Mouse (Mus musculus): ENCODE results near the gene Hoxd3.
A peak's percentile ranks its signal among the peaks of the same experiment; 100 is the strongest.

Gene Hoxd3

GRCm38 (mm10) chr2:74692808-74693431 lies 18.8 kb upstream of the Hoxd3 start:
- DNase-seq (ENCODE audit: low spot score) = no peak

DNA sequence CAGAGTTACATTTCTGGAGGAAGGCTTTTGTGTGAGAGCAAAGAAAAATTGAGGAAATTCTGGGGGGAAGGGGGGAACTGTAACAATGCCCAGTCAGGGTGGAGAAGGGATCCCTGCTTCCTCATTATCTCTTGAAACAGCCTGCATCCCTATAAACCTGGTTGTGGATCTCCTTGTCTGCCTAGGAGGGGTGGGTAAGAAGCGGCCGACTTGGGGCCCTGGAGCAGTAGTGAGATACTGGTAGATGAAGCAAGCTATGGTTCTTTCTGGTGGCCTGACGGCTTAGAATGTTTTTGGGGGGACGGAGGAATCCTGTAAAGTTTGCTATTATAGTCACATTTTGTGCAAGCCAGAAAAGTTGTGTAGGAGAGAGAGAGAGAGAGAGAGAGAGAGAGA lies 18.3 kb upstream of the Hoxd3 start:
- no peak for DNase-seq (ENCODE audit: low spot score)

DNA sequence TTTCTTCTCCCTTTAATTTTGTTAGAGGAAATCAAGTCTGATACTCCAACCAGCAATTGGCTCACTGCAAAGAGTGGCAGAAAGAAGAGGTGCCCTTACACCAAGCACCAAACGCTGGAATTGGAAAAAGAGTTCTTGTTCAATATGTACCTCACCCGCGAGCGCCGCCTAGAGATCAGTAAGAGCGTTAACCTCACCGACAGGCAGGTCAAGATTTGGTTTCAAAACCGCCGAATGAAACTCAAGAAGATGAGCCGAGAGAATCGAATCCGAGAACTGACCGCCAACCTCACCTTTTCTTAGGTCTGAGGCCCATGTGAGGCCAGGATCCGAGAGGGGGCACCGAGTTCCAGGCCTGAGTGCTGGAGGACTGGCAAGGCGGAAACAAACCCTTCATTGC lies 17.7 kb upstream of the Hoxd3 start:
- no peak for DNase-seq (ENCODE audit: low spot score)

DNA sequence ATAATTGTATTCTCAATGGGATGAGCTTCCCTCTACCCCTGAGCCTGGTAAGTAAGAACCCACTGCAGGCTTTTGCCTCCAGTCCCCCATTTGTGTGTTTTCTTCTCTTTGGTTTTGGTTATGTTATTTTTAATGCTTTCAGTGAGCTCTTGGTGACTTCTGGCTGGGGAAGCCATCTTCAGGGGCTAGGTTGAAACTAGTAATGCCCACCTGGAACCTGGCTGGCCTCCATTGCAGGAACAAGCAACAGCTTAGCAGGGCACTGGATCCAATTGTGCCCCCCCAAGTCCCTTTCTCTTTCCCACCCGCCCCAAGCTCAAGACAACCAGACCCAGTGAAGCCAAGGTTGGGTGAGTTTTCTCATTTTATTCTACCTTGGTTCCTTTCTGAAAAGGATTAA lies 16.3 kb upstream of the Hoxd3 start:
- DNase-seq (ENCODE audit: low spot score) = no peak

DNA sequence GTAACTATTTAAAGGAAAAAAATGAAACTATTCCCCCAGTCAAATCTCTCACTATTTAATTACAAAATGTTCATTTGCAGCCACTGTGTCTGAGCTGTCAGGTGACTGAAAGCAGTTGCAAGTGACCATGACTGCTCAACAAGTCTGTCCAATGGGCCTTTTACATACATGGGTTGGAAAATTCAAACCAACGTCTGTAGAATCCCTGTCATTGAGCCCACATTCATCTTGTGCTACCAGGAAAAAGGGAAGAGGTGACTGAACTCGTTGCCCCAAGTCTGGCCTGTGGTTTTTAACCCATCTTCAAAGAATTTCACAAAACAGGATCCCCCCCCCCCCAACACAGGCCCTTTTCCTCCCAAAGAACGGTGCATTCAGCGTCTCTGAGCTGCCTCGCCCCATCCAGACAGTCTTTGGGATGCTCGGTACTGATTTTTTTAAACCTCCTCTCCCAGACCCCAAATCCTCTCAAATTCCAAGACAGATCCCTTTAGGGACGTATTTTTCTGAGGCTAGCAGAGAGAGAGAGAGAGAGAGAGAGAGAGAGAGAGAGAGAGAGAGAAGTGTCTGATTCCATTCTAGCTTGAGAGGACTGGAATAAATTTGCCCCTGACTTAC lies 15.8 kb upstream of the Hoxd3 start:
- DNase-seq (ENCODE audit: low spot score) = no peak

GRCm38 (mm10) chr2:74696442-74697335 lies 15.0 kb upstream of the Hoxd3 start:
- DNase-seq (ENCODE audit: low spot score) = no peak

DNA sequence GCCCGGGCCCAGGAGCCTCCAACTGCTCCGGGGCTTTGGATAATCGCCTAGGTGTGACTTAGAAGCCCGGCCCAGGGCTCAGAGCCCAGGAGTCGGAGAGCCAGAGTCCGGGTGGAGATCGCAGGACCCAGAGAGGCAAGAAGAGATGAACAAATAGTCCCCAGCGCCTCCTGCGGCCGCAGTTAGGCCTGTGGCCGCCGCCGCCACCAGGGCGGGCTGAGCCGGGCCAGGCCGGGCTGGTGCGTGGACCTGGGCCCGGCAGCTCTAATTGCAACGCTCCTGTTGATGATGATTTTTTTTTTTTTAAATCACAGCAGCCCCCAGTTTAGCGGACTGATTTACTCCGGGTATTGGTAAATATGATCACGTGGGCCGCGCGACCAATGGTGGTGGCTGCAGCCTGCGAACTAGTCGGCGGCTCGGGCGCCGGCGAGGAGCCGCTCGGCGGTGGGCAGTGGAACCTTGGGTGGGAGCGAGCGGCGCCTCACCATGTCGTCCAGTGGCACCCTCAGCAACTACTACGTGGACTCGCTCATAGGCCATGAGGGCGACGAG lies 14.1 kb upstream of the Hoxd3 start, which contains the start of gene Hoxd9:
Gene Hoxd9, plus strand, starts transcription at position 161 of the 555 bp plus-strand sequence.
- DNase-seq (ENCODE audit: low spot score) = no peak

- DNase-seq (ENCODE audit: low spot score) = no peak
Observed at GRCm38 (mm10) chr2:74698201-74699052, 13.3 kb upstream of the Hoxd3 start.

- DNase-seq (ENCODE audit: low spot score) = no peak
Observed at GRCm38 (mm10) chr2:74699053-74699430, 12.7 kb upstream of the Hoxd3 start.

GRCm38 (mm10) chr2:74699664-74700545 lies 11.8 kb upstream of the Hoxd3 start:
- DNase-seq (ENCODE audit: low spot score) = no peak

- no peak for DNase-seq (ENCODE audit: low spot score)
Observed at GRCm38 (mm10) chr2:74700546-74701112, 11.1 kb upstream of the Hoxd3 start.

- peak; percentile 89 for DNase-seq (ENCODE audit: low spot score)
Observed at GRCm38 (mm10) chr2:74701949-74702819, 9.5 kb upstream of the Hoxd3 start.

GRCm38 (mm10) chr2:74702820-74703219 lies 8.9 kb upstream of the Hoxd3 start:
- no peak for DNase-seq (ENCODE audit: low spot score)

DNA sequence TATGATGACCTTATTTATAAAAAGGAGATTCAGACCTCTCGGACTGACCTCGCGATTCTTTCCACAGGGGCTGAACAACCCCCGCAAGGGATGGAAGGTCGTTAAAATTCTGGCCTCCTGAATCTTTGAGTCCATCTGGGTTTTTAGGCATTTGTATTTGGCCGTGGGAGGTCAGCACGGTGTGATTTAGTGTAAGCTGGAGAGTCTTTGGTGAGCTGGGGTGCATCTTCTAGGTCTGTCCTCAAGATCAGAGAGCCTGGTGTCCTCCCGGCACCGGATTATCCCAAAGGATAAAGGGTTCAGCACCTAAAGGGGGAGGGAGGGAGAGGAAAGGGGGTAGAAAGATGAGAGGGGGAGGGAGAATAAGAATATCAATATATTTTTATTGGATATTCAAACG lies 8.4 kb upstream of the Hoxd3 start:
- no peak for DNase-seq (ENCODE audit: low spot score)

- DNase-seq (ENCODE audit: low spot score) = no peak
Observed at GRCm38 (mm10) chr2:74703720-74704392, 7.9 kb upstream of the Hoxd3 start.

- DNase-seq (ENCODE audit: low spot score) = peak; percentile 71
Observed at GRCm38 (mm10) chr2:74704393-74704998, 7.2 kb upstream of the Hoxd3 start, which contains the start of gene Hoxd8. Gene Hoxd8 (plus strand): TSS chr2:74704615.

DNA sequence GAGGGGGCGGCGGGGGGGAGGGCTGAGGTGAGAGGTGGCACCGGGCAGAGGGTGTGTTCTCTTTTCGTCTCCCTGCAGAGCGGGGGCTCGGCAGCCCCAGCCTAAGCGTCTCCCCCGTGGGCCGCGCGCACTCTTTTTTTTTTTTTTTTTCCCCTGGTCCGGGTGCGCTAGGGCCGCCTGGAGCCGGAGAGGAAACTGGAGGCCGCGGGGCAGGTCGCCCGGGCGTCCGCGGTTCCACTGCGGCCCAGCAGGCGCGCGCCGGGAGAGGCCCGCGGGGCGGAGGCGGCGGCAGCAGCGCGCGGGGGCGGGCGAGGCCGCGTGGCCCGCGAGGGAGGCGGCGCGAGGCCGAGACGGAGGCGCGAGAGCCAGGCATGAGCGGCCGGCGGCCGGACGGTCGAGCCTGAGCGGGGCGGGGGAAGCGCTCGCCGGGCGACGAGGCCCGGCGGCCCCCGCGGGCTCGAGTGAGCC lies 6.7 kb upstream of the Hoxd3 start:
- DNase-seq (ENCODE audit: low spot score) = no peak

DNA sequence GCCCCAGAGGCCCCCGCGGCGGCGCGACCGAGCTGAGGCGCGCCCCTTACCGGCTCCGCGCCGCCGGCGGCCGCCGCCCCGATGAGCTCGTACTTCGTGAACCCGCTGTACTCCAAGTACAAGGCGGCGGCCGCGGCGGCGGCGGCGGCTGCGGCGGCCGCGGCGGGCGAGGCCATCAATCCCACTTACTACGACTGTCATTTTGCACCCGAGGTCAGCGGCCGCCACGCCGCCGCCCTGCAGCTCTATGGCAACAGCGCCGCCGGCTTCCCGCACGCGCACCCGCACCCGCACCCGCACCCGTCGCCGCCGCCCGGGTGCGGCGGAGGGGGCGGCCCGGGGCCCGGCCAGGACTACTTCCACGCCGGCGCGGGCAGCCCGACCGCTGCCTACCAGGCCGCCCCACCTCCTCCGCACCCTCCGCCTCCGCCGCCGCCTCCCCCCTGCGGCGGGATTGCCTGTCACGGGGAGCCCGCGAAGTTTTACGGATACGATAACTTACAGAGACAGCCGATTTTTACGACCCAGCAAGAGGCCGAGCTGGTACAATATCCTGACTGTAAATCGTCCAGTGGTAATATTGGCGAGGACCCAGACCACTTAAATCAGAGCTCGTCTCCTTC lies 6.1 kb upstream of the Hoxd3 start:
- no peak for DNase-seq (ENCODE audit: low spot score)

Measured in ovary, postnatal 14 days (tissue).